Mouse (Mus musculus): ENCODE measurements at regions not wholly inside any gene's neighbourhood (a gene's known extent, or its start where the extent isn't known, plus 50 kb on each side); places are given as distances from the start of the nearest gene placed in this dataset.

GRCm38 (mm10) chr17:9836995-9837842, 167.7 kb upstream of the Pabpc6 start:
- DNase-seq, result no peak

GRCm38 (mm10) chr17:9829895-9830294, 160.4 kb upstream of the Pabpc6 start:
- DNase-seq, result peak; percentile 8

GRCm38 (mm10) chr17:9821358-9821757, 151.8 kb upstream of the Pabpc6 start:
- no peak for DNase-seq

- no peak for DNase-seq
These were observed 147.5 kb upstream of the Pabpc6 start for GRCm38 (mm10) chr17:9817056-9817455.

- DNase-seq, result no peak
These were observed 127.6 kb upstream of the Pabpc6 start for GRCm38 (mm10) chr17:9797069-9797468.

- DNase-seq, result no peak
These were observed 126.9 kb upstream of the Pabpc6 start for GRCm38 (mm10) chr17:9796225-9796988.

- no peak for DNase-seq
These were observed 109.3 kb upstream of the Pabpc6 start for GRCm38 (mm10) chr17:9778866-9779265.

- no peak for DNase-seq
These were observed 107.6 kb upstream of the Pabpc6 start for GRCm38 (mm10) chr17:9777165-9777564.

GRCm38 (mm10) chr17:9776286-9777016, 106.9 kb upstream of the Pabpc6 start:
- peak; percentile 73 for DNase-seq

- DNase-seq, result peak; percentile 54
These were observed 106.2 kb upstream of the Pabpc6 start for GRCm38 (mm10) chr17:9775668-9776151.

- no peak for DNase-seq
These were observed 105.5 kb upstream of the Pabpc6 start for GRCm38 (mm10) chr17:9774740-9775629.

- DNase-seq, result no peak
These were observed 104.2 kb upstream of the Pabpc6 start for GRCm38 (mm10) chr17:9773744-9774143.

- no peak for DNase-seq
These were observed 98.8 kb upstream of the Pabpc6 start for GRCm38 (mm10) chr17:9768275-9768674.

- no peak for DNase-seq
These were observed 96.2 kb upstream of the Pabpc6 start for GRCm38 (mm10) chr17:9765680-9766250.

GRCm38 (mm10) chr17:9764701-9765359, 95.3 kb upstream of the Pabpc6 start:
- DNase-seq, result peak; percentile 64

GRCm38 (mm10) chr17:9764041-9764606, 94.6 kb upstream of the Pabpc6 start:
- DNase-seq, result no peak

GRCm38 (mm10) chr17:9763110-9763509, 93.6 kb upstream of the Pabpc6 start:
- no peak for DNase-seq

GRCm38 (mm10) chr17:9762436-9762835, 92.9 kb upstream of the Pabpc6 start:
- no peak for DNase-seq

GRCm38 (mm10) chr17:9760706-9761059, 91.2 kb upstream of the Pabpc6 start:
- no peak for DNase-seq

GRCm38 (mm10) chr17:9760026-9760705, 90.6 kb upstream of the Pabpc6 start:
- no peak for DNase-seq
